Mouse (Mus musculus) neural tube, embryonic 15.5 days (tissue): ENCODE results near the gene Ly6g6e. TPM values are rescaled to one million over a fixed set of nuclear protein-coding genes. Genes with fewer than 3 reads are reported as not detected.
"Not testable (repeated sequence)": the region's sequence is repeated elsewhere in the genome, so short reads cannot be mapped to it uniquely, and the experiment has no call there.

Source experiments
- ATAC-seq: fragments of 200-750 bp; cut with Nextera tagmentation; 2 replicates; pipeline ENCODE4 v1.8.0; 2017; ENCODE audit warnings: mild to moderate bottlenecking, moderate TSS enrichment, moderate library complexity; ENCODE audit not compliant: low FRiP score
- H3K27ac ChIP-seq: fragments of 300-500 bp; sonication (generic); replicated peaks from 2 replicates; pipeline ENCODE4 v1.5.1; 2015; ENCODE audit warnings: mild to moderate bottlenecking, inconsistent platforms
- H3K27me3 ChIP-seq: fragments of 300-500 bp; sonication (generic); replicated peaks from 2 replicates; pipeline ENCODE4 v1.6.1; 2015; ENCODE audit warnings: inconsistent platforms
- H3K36me3 ChIP-seq: fragments of 300-500 bp; sonication (generic); 2 replicates; pipeline ENCODE4 v1.6.1; 2015; ENCODE audit warnings: inconsistent platforms
- H3K4me1 ChIP-seq: fragments of 300-500 bp; sonication (generic); 2 replicates; pipeline ENCODE4 v1.6.1; 2015; ENCODE audit warnings: inconsistent platforms
- H3K4me2 ChIP-seq: fragments of 300-500 bp; sonication (generic); 2 replicates; pipeline ENCODE4 v1.6.1; 2015; ENCODE audit warnings: inconsistent platforms, mild to moderate bottlenecking, moderate library complexity
- H3K4me3 ChIP-seq: fragments of 300-500 bp; sonication (generic); replicated peaks from 2 replicates; pipeline ENCODE4 v1.5.1; 2015; ENCODE audit warnings: mild to moderate bottlenecking, inconsistent platforms
- H3K9ac ChIP-seq: fragments of 300-500 bp; sonication (generic); replicated peaks from 2 replicates; pipeline ENCODE4 v1.6.1; 2015; ENCODE audit warnings: mild to moderate bottlenecking, inconsistent platforms
- H3K9me3 ChIP-seq: fragments of 300-500 bp; sonication (generic); replicated peaks from 2 replicates; pipeline ENCODE4 v1.6.1; 2016; ENCODE audit warnings: inconsistent platforms
- WGBS: fragments of 180-500 bp; shearing (Covaris S2); methylation state at CpG from one replicate; pipeline ENCODE4 v1.1.7; 2015; ENCODE audit warnings: mixed read lengths; 5-methylcytosine and 5-hydroxymethylcytosine counted together
- polyA plus RNA-seq: library from polyadenylated mRNA; unstranded; fragments of >200 nt; fragmentation: Nextera tagmentation; extraction: Ambion mirVana; gene quantifications from 2 replicates; pipeline ENCODE4 v1.2.1, GENCODE M21; 2015

Ly6g6e gene
- polyA plus RNA-seq, 1 experiment from 2014 or later, result 0.65 TPM

DNA sequence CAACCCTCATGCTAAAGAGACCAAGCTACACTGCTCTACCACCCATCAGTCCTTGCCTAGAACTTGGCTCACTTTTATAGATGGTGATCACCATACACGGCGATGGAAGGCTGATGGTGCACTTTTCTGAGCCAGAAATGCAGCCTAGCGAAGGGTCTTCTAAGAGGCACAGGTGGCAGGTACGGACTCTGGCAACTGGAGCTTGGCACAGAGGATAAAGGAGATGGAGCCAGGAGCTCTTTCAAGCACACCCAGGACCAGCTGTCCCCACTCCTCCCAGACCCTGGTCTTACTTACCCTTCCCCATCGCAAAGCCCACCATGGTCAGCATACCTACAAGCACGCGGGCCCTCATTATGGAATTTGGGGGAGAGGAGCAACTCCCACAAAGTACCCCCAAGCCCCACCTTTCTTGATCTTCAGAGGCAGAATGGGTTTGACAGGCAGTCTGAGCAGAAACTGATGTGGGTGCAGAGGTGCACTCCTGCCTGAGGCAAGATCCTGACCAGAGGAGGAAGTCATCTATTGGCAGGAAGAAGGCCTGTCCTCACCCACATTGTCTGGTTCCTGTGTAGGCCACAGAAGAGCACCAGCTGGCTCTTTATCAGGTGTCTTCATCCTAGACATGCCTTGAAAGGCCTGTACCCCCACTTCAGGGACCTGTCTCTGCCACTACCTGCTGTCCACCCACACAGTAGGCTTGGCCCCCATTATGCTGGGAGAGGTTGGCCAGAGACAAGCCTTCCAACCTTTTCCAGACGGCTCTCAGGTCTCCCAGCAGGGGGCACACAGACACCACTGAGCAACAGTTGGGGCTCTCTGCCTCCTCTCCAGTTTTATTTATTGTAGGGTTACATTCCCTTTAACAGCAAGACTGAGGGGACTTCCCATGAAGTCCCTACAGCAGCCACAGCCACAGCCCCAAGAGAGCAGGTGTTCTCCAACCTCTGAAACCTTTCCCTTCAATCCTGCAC, 38.6 kb downstream of the Ly6g6e start, which contains the start of gene Ly6g5b:
Gene Ly6g5b (minus strand): TSS at position 383 of the 974 bp plus-strand sequence.
- Histone ChIP-seq H3K4me1 (peaks cover 9% of the 10 kb centered on the region), H3K36me3 (peaks cover 54% of the 10 kb centered on the region), H3K9ac (no peak within 1 kb of the TSS), H3K27me3 (no peaks in the 10 kb centered on the region), H3K4me2 (no peak within 1 kb of the TSS), H3K9me3 (no peaks in the 10 kb centered on the region), H3K4me3 (no peak within 1 kb of the TSS), H3K27ac (no peak within 1 kb of the TSS)
- WGBS, result 85% methylated on average over 8 of the region's 8 CpGs
- no peak for ATAC-seq

- under 1% methylated on average over 33 of the region's 33 CpGs for WGBS
- H3K27me3 ChIP-seq, result no peaks in the 10 kb centered on the region
- H3K9ac ChIP-seq, result peak overlapping the region; percentile 95
- H3K36me3 ChIP-seq, result peaks cover 45% of the 10 kb centered on the region
- peak overlapping the region; percentile 80 for H3K27ac ChIP-seq
- no peaks in the 10 kb centered on the region for H3K9me3 ChIP-seq
- no peak; the same call in 1 of the 2 replicates for ATAC-seq
- H3K4me2 ChIP-seq, result peak overlapping the region; percentile 97
- H3K4me1 ChIP-seq, result peaks cover 35% of the 10 kb centered on the region
- peak overlapping the region; percentile 95 for H3K4me3 ChIP-seq
Observed at GRCm38 (mm10) chr17:35120745-35121142, 44.0 kb downstream of the Ly6g6e start.

DNA sequence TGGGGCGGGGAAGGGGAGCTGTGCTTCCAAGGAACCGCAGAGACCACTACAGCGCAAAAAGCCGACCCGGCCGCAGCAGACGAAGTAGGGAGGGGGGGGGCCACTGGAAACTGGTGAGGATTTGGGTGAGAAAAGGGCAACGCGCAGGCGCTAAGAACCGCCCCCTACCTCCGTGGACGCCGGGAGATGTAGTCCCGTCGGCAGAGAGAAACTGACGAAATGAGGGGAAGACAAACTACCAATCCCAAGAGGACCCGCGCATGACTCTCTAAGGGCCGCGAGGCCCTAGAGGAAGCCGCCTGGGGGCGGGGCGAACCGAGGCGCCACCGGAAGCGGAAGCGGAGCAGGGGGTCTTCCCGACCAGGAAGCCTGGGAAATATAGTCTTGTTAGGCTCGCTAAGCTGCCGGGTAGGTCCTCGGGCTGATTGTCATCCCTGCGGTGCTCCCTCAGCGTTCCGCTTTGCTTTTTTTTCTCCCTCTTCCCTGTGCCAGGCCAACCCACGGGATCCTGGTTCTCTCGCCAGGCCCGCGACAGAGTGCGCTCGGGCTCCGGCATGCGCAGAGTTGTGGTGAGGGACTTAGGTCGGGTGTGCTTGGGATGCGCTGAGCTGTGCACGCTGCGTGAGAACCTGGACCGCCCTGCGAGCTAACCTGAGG, 44.6 kb downstream of the Ly6g6e start, which contains the start of gene Gpank1:
Gene Gpank1 (plus strand): TSS at position 313 of the 657 bp plus-strand sequence.
- ATAC-seq, result peak; percentile 94
- peak within 1 kb of the TSS; percentile 95 for H3K4me3 ChIP-seq
- H3K4me2 ChIP-seq, result peak within 1 kb of the TSS; percentile 97
- peak within 1 kb of the TSS; percentile 95 for H3K9ac ChIP-seq
- under 1% methylated on average over 50 of the region's 50 CpGs for WGBS
- H3K36me3 ChIP-seq, result peaks cover 40% of the 10 kb centered on the region
- H3K27me3 ChIP-seq, result no peaks in the 10 kb centered on the region
- H3K27ac ChIP-seq, result peak within 1 kb of the TSS; percentile 93
- H3K4me1 ChIP-seq, result peaks cover 40% of the 10 kb centered on the region
- H3K9me3 ChIP-seq, result no peaks in the 10 kb centered on the region

DNA sequence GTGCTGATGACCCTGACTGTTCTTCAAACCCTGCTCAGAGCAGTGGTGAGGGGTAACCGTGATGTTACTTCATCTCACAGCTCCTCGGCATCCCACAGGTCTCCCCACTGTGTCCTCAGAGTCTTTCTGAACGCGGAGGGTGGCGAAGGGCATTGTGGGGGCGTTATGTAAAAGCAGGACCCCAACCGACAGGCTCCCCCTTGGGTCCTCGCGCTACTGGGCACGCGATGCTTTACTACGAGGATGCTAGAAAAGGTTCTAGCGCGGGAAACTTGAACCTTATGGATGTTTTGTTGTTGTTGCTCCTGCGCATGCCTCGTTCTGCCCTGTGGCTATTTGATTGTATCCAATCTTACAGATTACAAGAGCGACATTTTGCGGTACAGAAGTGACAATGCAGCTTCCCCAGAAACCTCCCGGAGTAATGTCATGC, 45.2 kb downstream of the Ly6g6e start, which contains the start of gene Csnk2b:
Gene Csnk2b (minus strand): TSS at position 183 of the 433 bp plus-strand sequence.
- Histone ChIP-seq H3K36me3 (peaks cover 36% of the 10 kb centered on the region), H3K9ac (peak within 1 kb of the TSS; percentile 95), H3K4me2 (peak within 1 kb of the TSS; percentile 97), H3K4me3 (peak within 1 kb of the TSS; percentile 95), H3K27me3 (no peaks in the 10 kb centered on the region), H3K9me3 (no peaks in the 10 kb centered on the region), H3K27ac (peak within 1 kb of the TSS; percentile 93), H3K4me1 (peaks cover 46% of the 10 kb centered on the region)
- WGBS, result 1% methylated on average over 19 of the region's 19 CpGs
- ATAC-seq, result peak; percentile 43

- not testable (repeated sequence) for H3K27ac ChIP-seq, H3K9ac ChIP-seq, H3K4me3 ChIP-seq, ATAC-seq, H3K4me2 ChIP-seq, H3K9me3 ChIP-seq, H3K27me3 ChIP-seq
- Histone ChIP-seq H3K4me1 (peaks cover 57% of the 10 kb centered on the region), H3K36me3 (peaks cover 26% of the 10 kb centered on the region)
- 92% methylated on average over 9 of the region's 9 CpGs for WGBS
Observed at GRCm38 (mm10) chr17:35123287-35123686, 46.6 kb downstream of the Ly6g6e start.

DNA sequence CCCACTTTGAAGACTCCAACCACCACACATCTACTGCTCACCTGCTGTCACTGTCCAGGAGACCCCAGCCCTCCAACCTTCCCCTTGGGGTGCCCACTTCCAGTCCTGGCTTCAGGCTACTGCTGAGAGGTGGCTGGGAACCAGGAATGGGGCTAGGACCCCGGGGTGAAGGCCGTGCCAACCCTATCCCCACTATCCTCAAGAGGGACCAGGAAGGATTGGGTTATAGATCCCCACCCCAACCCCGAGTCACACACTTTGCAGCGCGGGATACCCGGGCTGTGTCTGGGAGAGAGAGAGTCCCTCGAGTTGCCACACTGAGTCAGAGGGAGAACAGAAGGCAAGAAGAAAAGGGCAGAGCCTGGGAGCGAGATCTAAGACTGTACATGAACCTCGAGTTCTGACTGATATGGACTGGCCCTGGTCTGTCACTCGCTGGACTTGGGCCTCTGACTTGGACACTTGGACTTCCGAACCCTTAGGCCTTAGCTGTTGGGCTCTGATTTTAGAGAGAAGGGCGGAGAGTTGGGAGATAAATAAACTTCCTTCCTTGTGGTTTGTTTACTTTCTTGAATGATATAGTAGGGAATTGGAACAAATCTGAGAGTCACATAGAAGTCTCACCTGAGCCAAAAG, 47.7 kb downstream of the Ly6g6e start:
- H3K4me1 ChIP-seq, result peaks cover 66% of the 10 kb centered on the region
- not testable (repeated sequence) for H3K9ac ChIP-seq, H3K4me3 ChIP-seq, H3K27ac ChIP-seq, H3K27me3 ChIP-seq, ATAC-seq, H3K4me2 ChIP-seq, H3K9me3 ChIP-seq
- WGBS, result 93% methylated on average over 12 of the region's 12 CpGs
- peaks cover 17% of the 10 kb centered on the region for H3K36me3 ChIP-seq

DNA sequence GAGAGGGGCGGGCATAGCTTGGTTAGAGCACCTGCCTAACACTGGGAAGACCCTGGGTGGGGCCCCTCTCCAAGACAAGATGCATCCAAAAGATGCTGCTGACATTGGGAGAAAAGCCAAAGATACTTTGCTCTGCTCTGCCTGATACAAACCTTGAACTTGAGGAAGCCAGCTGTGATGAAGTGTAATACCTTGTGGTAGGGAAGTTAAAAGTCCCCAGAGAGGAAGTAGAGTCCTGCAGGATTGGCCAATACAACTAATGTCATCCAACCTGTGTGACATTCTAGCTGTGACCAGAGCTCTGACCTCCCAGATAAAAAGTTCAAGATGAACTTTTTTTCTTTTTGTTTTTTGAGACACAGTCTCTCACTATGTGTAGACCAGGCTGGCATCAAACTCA, 48.4 kb downstream of the Ly6g6e start:
- no peak for ATAC-seq

GRCm38 (mm10) chr17:35125578-35125977, 48.9 kb downstream of the Ly6g6e start:
- no peaks in the 10 kb centered on the region for H3K27me3 ChIP-seq
- H3K27ac ChIP-seq, result peak overlapping the region; percentile 84
- H3K36me3 ChIP-seq, result peaks cover 14% of the 10 kb centered on the region
- 36% methylated on average over 6 of the region's 6 CpGs for WGBS
- no peaks in the 10 kb centered on the region for H3K9me3 ChIP-seq
- H3K9ac ChIP-seq, result peak overlapping the region; percentile 85
- peaks cover 54% of the 10 kb centered on the region for H3K4me1 ChIP-seq
- ATAC-seq, result no peak
- peak overlapping the region; percentile 68 for H3K4me3 ChIP-seq
- H3K4me2 ChIP-seq, result peak overlapping the region; percentile 78

More for the DNA sequence above, 48.4 kb downstream of the Ly6g6e start:
- Histone ChIP-seq H3K27ac (no peak overlapping the region), H3K27me3 (no peaks in the 10 kb centered on the region), H3K9me3 (no peaks in the 10 kb centered on the region), H3K4me3 (no peak overlapping the region), H3K4me2 (peak overlapping the region; percentile 78; the same call in 1 of the 2 replicates), H3K4me1 (peaks cover 59% of the 10 kb centered on the region), H3K9ac (peak overlapping the region; percentile 85; the same call in 1 of the 2 replicates), H3K36me3 (peaks cover 12% of the 10 kb centered on the region)
- WGBS, result 100% methylated on average over 1 of the region's 1 CpGs

- H3K27me3 ChIP-seq, result no peaks in the 10 kb centered on the region
- ATAC-seq, result peak; percentile 37; the same call in 1 of the 2 replicates
- H3K27ac ChIP-seq, result peak within 1 kb of the TSS; percentile 84
- WGBS, result under 1% methylated on average over 36 of the region's 36 CpGs
- peaks cover 53% of the 10 kb centered on the region for H3K4me1 ChIP-seq
- H3K4me3 ChIP-seq, result peak within 1 kb of the TSS; percentile 68
- H3K36me3 ChIP-seq, result peaks cover 14% of the 10 kb centered on the region
- no peaks in the 10 kb centered on the region for H3K9me3 ChIP-seq
- peak within 1 kb of the TSS; percentile 78 for H3K4me2 ChIP-seq
- H3K9ac ChIP-seq, result peak within 1 kb of the TSS; percentile 85
Observed at GRCm38 (mm10) chr17:35126206-35126611, 49.5 kb downstream of the Ly6g6e start, which contains the start of gene D17H6S53E. Gene D17H6S53E, plus strand, starts transcription at chr17:35126373.

GRCm38 (mm10) chr17:35127017-35127416, 50.3 kb downstream of the Ly6g6e start:
- no peak overlapping the region for H3K27ac ChIP-seq
- H3K4me1 ChIP-seq, result peaks cover 53% of the 10 kb centered on the region
- H3K9me3 ChIP-seq, result no peaks in the 10 kb centered on the region
- ATAC-seq, result no peak
- H3K4me2 ChIP-seq, result peak overlapping the region; percentile 78
- peak overlapping the region; percentile 68 for H3K4me3 ChIP-seq
- peaks cover 14% of the 10 kb centered on the region for H3K36me3 ChIP-seq
- no peaks in the 10 kb centered on the region for H3K27me3 ChIP-seq
- no peak overlapping the region; the same call in none of the 2 replicates for H3K9ac ChIP-seq
- 76% methylated on average over 13 of the region's 13 CpGs for WGBS
